Mouse (Mus musculus): Measurements from ENCODE around the gene Dusp3.

DNA sequence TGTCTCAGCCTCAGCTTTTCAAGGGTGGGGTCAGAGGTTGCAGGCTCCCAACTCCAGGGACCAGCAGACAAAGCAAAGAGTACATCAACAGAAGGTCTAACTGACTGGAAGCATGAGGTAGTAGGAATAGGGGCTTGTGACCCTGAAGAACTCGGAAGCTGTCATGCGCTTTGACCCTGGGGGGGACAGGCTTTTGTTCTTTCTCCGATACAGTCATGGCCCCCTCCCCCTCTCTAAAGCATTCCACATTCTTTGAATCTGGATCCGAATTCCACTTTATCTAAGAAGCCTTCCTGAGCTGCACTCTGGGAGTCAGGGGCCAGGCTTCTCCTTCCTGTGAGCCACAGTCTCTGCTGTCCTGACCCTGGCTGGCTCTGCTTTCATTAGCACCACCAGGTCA, 54.8 kb downstream of the Dusp3 start:
- no peak for TF ChIP-seq POLR2A (IDR thresholded peaks at IDR 0.05; ENCODE audit: insufficient read length, low read depth)
- TF ChIP-seq USF1 (IDR thresholded peaks at IDR 0.05; ENCODE audit: low read depth) = no peak
- no peak for TF ChIP-seq TCF12 (IDR thresholded peaks at IDR 0.05; ENCODE audit: insufficient read depth, poor library complexity, severe bottlenecking)
- no peak for TF ChIP-seq SRF (IDR thresholded peaks at IDR 0.05; ENCODE audit: control insufficient read depth, insufficient read length, low read depth)
- no peak for TF ChIP-seq E2F4 (IDR thresholded peaks at IDR 0.05; ENCODE audit: insufficient read depth)
- no peak for TF ChIP-seq CEBPB (IDR thresholded peaks at IDR 0.05; ENCODE audit: insufficient read depth, poor library complexity, severe bottlenecking)
- TF ChIP-seq REST (IDR thresholded peaks at IDR 0.05; ENCODE audit: insufficient read depth, insufficient read length) = no peak
- TF ChIP-seq MAX (IDR thresholded peaks at IDR 0.05; ENCODE audit: low read depth) = no peak
- no peak for TF ChIP-seq MYOG (IDR thresholded peaks at IDR 0.05; ENCODE audit: control insufficient read depth in 1 of 3, insufficient read depth in 1 of 3, insufficient read length in 2 of 3, low read depth in 2 of 3)
